Mouse (Mus musculus) hindbrain, postnatal 0 days (tissue): ENCODE data around the gene Prdm16. TPM values are rescaled to one million over a fixed set of nuclear protein-coding genes. Genes with fewer than 3 reads are reported as not detected.

Experiments used
- ATAC-seq: fragments of 200-750 bp; cut with Nextera tagmentation; 2 replicates; pipeline ENCODE4 v1.8.0; 2017; ENCODE audit warnings: mild to moderate bottlenecking, moderate TSS enrichment, moderate library complexity
- DNase-seq: peaks from one replicate; pipeline ENCODE4 v3.0.0-alpha.2; 2015; ENCODE audit warnings: low spot score
- H3K27ac ChIP-seq: fragments of 300-500 bp; sonication (generic); 2 replicates; pipeline ENCODE4 v1.5.1; 2014; ENCODE audit warnings: mild to moderate bottlenecking
- H3K27me3 ChIP-seq: fragments of 300-500 bp; sonication (generic); 2 replicates; pipeline ENCODE4 v1.6.1; 2014; ENCODE audit warnings: low read length, mixed read lengths; ENCODE audit not compliant: insufficient read depth
- H3K36me3 ChIP-seq: fragments of 300-500 bp; sonication (generic); 2 replicates; pipeline ENCODE4 v1.6.1; 2014; ENCODE audit warnings: low read length, mixed read lengths; ENCODE audit not compliant: insufficient read depth
- H3K4me1 ChIP-seq: fragments of 300-500 bp; sonication (generic); 2 replicates; pipeline ENCODE4 v1.6.1; 2014; ENCODE audit warnings: antibody characterized with exemption, low read length, mixed read lengths; ENCODE audit not compliant: insufficient read depth
- H3K4me2 ChIP-seq: fragments of 300-500 bp; sonication (generic); 2 replicates; pipeline ENCODE4 v1.6.1; 2014; ENCODE audit warnings: low read depth, mild to moderate bottlenecking, low read length, moderate library complexity, mixed read lengths
- H3K4me3 ChIP-seq: fragments of 300-500 bp; sonication (generic); 2 replicates; pipeline ENCODE4 v1.5.1; 2014; ENCODE audit warnings: low read length
- H3K9ac ChIP-seq: fragments of 300-500 bp; sonication (generic); replicated peaks from 2 replicates; pipeline ENCODE4 v1.6.1; 2014; ENCODE audit warnings: mild to moderate bottlenecking, low read length, moderate library complexity, mixed read lengths
- H3K9me3 ChIP-seq: fragments of 300-500 bp; sonication (generic); 2 replicates; pipeline ENCODE4 v1.6.1; 2016; ENCODE audit warnings: low read length, mixed read lengths
- CTCF ChIP-seq: IDR thresholded peaks from 2 replicates; pipeline ENCODE4 v1.5.1; 2016; ENCODE audit warnings: antibody characterized with exemption, control low read depth, low read depth
- WGBS: fragments of 180-500 bp; shearing (Covaris S2); extraction: QIAGEN DNeasy Blood & Tissue Kit; methylation state at CpG from one replicate; pipeline ENCODE4 v1.1.7; 2014; 5-methylcytosine and 5-hydroxymethylcytosine counted together
- polyA plus RNA-seq: library from polyadenylated mRNA; unstranded; fragments of >200 nt; fragmentation: Nextera tagmentation; extraction: Ambion mirVana; gene quantifications from 2 replicates; pipeline ENCODE4 v1.2.1, GENCODE M21; 2015
- total RNA-seq: library from RNA; depleted of rRNA; stranded (reverse); fragments of >200 nt; gene quantifications from 2 replicates; pipeline ENCODE4 v1.2.3, GENCODE M21; 2014

The Prdm16 gene
- total and polyA plus RNA-seq, 2 experiments from 2014 or later, result 5.3 to 10.5 TPM

- no peak overlapping the region for H3K27ac ChIP-seq
- H3K36me3 ChIP-seq, result no peaks in the 10 kb centered on the region
- TF ChIP-seq CTCF, result no peak
- no peak for ATAC-seq
- no peaks in the 10 kb centered on the region for H3K4me1 ChIP-seq
- H3K9me3 ChIP-seq, result no peaks in the 10 kb centered on the region
- H3K4me2 ChIP-seq, result no peak overlapping the region
- no peak overlapping the region for H3K9ac ChIP-seq
- 81% methylated on average over 6 of the region's 6 CpGs for WGBS
- DNase-seq, result no peak
- H3K4me3 ChIP-seq, result no peak overlapping the region
- no peaks in the 10 kb centered on the region for H3K27me3 ChIP-seq
These were observed 110.3 kb downstream of the Prdm16 start for GRCm38 (mm10) chr4:154526351-154526786.

- DNase-seq (no peak), ATAC-seq (no peak)
- no peak overlapping the region for H3K4me2 ChIP-seq
- H3K36me3 ChIP-seq, result no peaks in the 10 kb centered on the region
- H3K4me1 ChIP-seq, result no peaks in the 10 kb centered on the region
- WGBS, result 53% methylated on average over 17 of the region's 17 CpGs
- TF ChIP-seq CTCF, result no peak
- no peak overlapping the region for H3K4me3 ChIP-seq
- H3K27ac ChIP-seq, result no peak overlapping the region
- H3K27me3 ChIP-seq, result 0 out of 2 replicates have a peak, but pooled peaks cover 3% of the 10 kb centered on the region
- H3K9me3 ChIP-seq, result no peaks in the 10 kb centered on the region
- H3K9ac ChIP-seq, result no peak overlapping the region
These were observed 112.8 kb downstream of the Prdm16 start for GRCm38 (mm10) chr4:154523898-154524297.

- 81% methylated on average over 7 of the region's 7 CpGs for WGBS
- Histone ChIP-seq H3K27me3 (0 out of 2 replicates have a peak, but pooled peaks cover 3% of the 10 kb centered on the region), H3K4me3 (no peak overlapping the region), H3K4me1 (no peaks in the 10 kb centered on the region), H3K36me3 (no peaks in the 10 kb centered on the region), H3K9ac (no peak overlapping the region), H3K4me2 (no peak overlapping the region), H3K9me3 (no peaks in the 10 kb centered on the region), H3K27ac (no peak overlapping the region)
- no peak for ATAC-seq
- TF ChIP-seq CTCF, result no peak
- no peak for DNase-seq
These were observed 114.6 kb downstream of the Prdm16 start for GRCm38 (mm10) chr4:154521881-154522676.

DNA sequence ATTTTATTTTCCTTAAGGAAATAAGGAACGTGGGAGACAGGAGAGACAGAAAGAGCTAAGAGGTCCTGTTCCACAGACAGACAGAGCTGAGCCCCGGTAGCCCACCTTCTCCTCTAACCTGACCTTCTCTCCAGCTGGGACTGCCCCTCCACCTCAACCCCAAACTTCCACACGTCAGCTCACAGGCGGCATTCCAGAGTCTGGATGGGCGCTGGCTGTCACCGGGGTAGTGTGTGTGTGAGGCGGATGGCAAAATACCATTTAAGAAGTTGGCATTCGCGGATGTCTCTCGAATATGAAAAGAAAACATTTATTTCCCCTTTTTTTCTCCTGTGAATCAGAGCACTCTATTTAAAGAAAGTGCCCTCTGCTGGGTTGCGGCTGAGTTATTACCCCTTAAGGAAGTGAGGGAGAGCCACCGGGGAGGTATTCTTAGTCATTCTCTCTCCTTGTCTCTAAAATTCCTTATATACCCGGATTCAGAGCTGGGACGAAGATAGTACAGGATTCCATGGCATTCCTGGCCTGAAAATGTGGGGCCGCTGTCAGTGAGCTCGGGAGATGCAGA, 117.1 kb downstream of the Prdm16 start:
- WGBS, result 66% methylated on average over 16 of the region's 16 CpGs
- H3K27ac ChIP-seq, result no peak overlapping the region
- 0 out of 2 replicates have a peak, but pooled peaks cover 14% of the 10 kb centered on the region for H3K27me3 ChIP-seq
- H3K36me3 ChIP-seq, result no peaks in the 10 kb centered on the region
- H3K9ac ChIP-seq, result no peak overlapping the region
- no peaks in the 10 kb centered on the region for H3K9me3 ChIP-seq
- TF ChIP-seq CTCF, result no peak
- DNase-seq (no peak), ATAC-seq (no peak)
- H3K4me1 ChIP-seq, result no peaks in the 10 kb centered on the region
- H3K4me3 ChIP-seq, result no peak overlapping the region
- no peak overlapping the region for H3K4me2 ChIP-seq

GRCm38 (mm10) chr4:154517991-154518390, 118.7 kb downstream of the Prdm16 start:
- Histone ChIP-seq H3K4me2 (no peak overlapping the region), H3K4me1 (no peaks in the 10 kb centered on the region), H3K27ac (no peak overlapping the region), H3K9me3 (no peaks in the 10 kb centered on the region), H3K36me3 (no peaks in the 10 kb centered on the region), H3K4me3 (no peak overlapping the region), H3K9ac (no peak overlapping the region), H3K27me3 (0 out of 2 replicates have a peak, but pooled peaks cover 14% of the 10 kb centered on the region)
- 82% methylated on average over 7 of the region's 7 CpGs for WGBS
- DNase-seq (no peak), ATAC-seq (no peak)
- TF ChIP-seq CTCF, result no peak

DNA sequence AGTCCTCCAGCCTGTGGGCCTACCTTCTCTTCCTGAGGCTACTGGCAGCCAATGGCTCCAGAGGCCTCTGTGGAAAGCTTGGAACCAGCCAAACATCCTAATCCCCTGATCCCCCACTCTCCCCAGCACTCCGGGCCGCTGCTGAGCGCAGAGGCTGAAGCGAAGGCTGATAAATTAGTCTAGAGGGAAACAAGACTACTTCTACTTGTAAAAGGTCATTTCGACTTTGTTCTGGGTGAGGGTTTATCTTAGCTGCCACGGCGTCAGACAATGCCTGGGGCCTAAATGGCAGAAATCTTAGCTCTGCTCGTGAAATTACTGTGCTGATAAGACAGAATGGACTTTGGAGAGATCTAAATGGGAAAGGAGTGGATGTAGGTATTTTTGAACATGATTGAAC, 120.2 kb downstream of the Prdm16 start:
- 54% methylated on average over 8 of the region's 8 CpGs for WGBS
- H3K4me1 ChIP-seq, result no peaks in the 10 kb centered on the region
- no peaks in the 10 kb centered on the region for H3K36me3 ChIP-seq
- H3K27me3 ChIP-seq, result 0 out of 2 replicates have a peak, but pooled peaks cover 14% of the 10 kb centered on the region
- H3K27ac ChIP-seq, result no peak overlapping the region
- H3K9ac ChIP-seq, result no peak overlapping the region
- H3K4me3 ChIP-seq, result no peak overlapping the region
- H3K9me3 ChIP-seq, result no peaks in the 10 kb centered on the region
- no peak for ATAC-seq
- no peak for DNase-seq
- no peak for TF ChIP-seq CTCF
- no peak overlapping the region for H3K4me2 ChIP-seq

DNA sequence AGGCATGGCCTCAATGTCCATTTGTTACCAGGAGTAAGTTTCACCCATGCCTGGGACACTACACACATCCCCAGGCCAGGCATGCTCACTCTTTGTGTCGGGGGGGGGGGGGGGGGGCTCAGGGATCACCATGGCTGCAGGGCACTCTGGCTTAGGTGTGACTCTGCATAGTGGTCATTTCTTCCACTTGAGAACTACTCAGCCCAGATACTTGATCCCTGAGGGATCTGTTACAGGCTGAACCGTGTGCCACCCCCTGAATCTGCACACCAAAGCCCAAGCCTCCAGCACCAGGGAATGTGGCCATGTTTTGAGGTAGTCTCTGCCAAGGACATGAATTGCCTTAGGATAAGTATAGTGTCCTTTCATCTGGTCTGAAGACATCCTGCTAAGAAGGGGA, 123.0 kb downstream of the Prdm16 start:
- Histone ChIP-seq H3K27ac (no peak overlapping the region), H3K4me2 (no peak overlapping the region), H3K9ac (no peak overlapping the region), H3K9me3 (no peaks in the 10 kb centered on the region), H3K4me1 (no peaks in the 10 kb centered on the region), H3K27me3 (peaks cover 17% of the 10 kb centered on the region), H3K4me3 (no peak overlapping the region), H3K36me3 (no peaks in the 10 kb centered on the region)
- no peak for TF ChIP-seq CTCF
- DNase-seq (no peak), ATAC-seq (no peak)
- WGBS, result 64% methylated on average over 2 of the region's 2 CpGs
